In the genomic region with DNA sequence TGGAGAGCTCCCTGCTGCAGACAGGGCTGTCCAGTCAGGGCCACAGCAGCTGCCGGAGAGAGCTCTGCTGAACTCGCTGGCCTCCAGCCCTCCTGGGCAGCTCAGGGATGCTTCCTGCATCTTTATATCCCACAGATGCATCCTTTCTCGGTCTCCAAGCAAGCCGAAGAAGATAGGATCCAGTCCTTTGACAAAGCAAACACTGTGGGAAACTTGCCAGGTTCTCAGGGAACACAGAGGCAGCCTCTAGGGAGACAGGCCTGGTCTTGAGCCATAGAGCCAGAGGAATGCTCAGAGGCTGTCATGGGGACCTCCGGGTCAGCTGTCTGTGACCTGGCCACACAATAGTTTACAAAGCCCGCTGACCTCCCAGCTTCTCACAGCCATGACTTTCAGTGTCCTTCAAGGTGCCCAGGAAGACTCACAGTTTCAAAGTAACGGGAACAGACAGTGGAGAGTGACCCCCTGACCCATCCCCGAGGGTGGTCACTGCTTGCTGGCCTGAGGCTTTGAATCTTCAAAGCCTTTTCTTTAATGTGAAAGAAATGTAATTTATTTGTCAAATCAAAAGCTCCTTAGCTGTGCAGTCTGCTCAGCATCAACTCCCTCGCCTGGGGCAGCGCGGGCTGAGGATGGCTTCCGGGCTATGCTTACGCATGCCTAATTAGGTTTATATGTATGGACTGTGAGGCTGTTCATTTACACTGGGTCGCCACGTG, we compare ENCODE assay signal across 8 mouse cellular contexts.
DNase-seq lines count a peak whose midpoint lies in the region; ATAC-seq and TF ChIP-seq lines count a peak whose summit lies in the region.

No protein-coding gene starts in this region.

- H3K27ac ChIP-seq in layer of hippocampus, adult 2 months: peak overlapping the region; percentile 18; the same call in 1 of the 2 replicates

- ATAC-seq in CD4-positive, CD25-positive, alpha-beta regulatory T cell, adult 4 months: no peak
- no peak for ATAC-seq in activated CD4-positive, CD25-positive, alpha-beta regulatory T cell, adult 4 months

- no peak overlapping the region for H3K4me3 ChIP-seq in layer of hippocampus, adult 2 months

- DNase-seq in layer of hippocampus, adult 2 months (ENCODE audit: low spot score in 2 of 2): no peak
- no peak for DNase-seq in layer of hippocampus, adult 9-11 months
- DNase-seq in heart, adult 9 months (ENCODE audit: low spot score in 2 of 2): peak; percentile 47 to 60
- DNase-seq in kidney, postnatal 10 days: peak; percentile 59
- peak; percentile 44 for DNase-seq in neural tube, embryonic 10.5 days (ENCODE audit: extremely low spot score, low spot score)
- DNase-seq in left cerebral cortex, adult 8-10 months (ENCODE audit: low spot score in 2 of 2): no peak

- no peak for TF ChIP-seq CTCF in layer of hippocampus, adult 2 months (conservative IDR thresholded peaks at IDR 0.05)

Comparison
In these comparisons a context has a peak if more than half of its experiments do, and no peak if none do; other contexts are left out.
1. DNase-seq: peak in heart, adult 9 months (2 of 2), kidney, postnatal 10 days (single experiment) and neural tube, embryonic 10.5 days (single experiment); none in layer of hippocampus, adult 2 months (0 of 2), layer of hippocampus, adult 9-11 months (single experiment) and left cerebral cortex, adult 8-10 months (0 of 2).